Mouse (Mus musculus) C2C12 (cell line): Measurements from ENCODE around the gene Nckap5l.

Source experiments
- CTCF ChIP-seq: IDR thresholded peaks from one replicate; pipeline ENCODE4 v1.5.1; 2011; ENCODE audit not compliant: control insufficient read depth, insufficient read depth, insufficient read length
- USF1 ChIP-seq: IDR thresholded peaks from one replicate; pipeline ENCODE4 v1.6.1; 2011; ENCODE audit warnings: low read depth, mild to moderate bottlenecking, control low read depth, moderate library complexity

DNA sequence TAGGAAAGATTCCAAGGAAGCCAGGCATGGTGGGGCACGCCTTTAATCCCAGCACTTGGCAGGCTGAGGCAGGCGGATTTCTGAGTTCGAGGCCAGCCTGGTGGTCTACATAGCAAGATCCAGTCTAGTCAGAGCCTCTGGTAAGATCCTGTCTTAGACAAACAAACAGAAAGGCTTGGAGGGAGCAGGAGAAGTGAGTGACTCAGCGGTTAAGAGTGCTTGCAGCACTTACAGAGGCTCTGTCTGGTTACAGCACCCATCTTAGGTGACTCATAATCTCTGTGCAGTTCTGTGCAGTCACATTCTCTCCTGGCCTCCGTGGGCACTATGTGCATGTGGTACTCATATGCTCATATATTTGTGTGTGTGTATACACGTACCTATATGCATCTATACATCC, 56.9 kb downstream of the Nckap5l start:
- TF ChIP-seq CTCF (no peak), USF1 (no peak)
